Mouse (Mus musculus): ENCODE data around the gene Atl3.

The Atl3 gene

DNA sequence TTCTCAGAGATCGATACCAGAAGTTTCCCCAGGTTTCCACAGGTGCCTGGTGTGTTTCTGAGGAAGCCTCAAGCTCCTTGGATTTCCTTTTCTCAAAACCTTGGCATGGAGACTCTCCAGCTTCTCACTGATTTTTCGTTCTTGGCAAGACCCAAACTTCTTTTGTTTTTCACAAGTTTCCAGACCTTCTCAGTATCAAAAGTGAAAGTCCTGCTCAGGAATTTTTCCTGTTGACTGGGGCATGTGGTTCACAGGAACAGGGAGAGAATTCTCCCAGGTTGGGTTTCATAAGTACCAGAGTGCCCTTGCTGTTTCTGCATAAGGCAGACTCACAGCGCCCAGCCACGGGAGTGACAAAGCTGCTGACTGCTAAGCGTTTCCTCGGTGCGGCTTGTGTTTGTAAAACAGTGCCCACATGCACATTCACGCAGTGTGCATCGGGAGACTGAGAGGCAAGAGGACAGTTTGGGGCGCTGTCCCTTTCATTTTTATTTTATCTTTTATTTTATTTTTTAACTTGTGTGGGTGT lies 68.8 kb downstream of the Atl3 start:
- no peak for DNase-seq

GRCm38 (mm10) chr19:7563676-7564075 lies 69.8 kb downstream of the Atl3 start:
- DNase-seq, result no peak

- no peak for DNase-seq
Measured at GRCm38 (mm10) chr19:7564457-7564856, 70.6 kb downstream of the Atl3 start.

- no peak for DNase-seq
Measured at GRCm38 (mm10) chr19:7566826-7567225, 73.0 kb downstream of the Atl3 start.

- no peak for DNase-seq
Measured at GRCm38 (mm10) chr19:7568364-7568763, 74.5 kb downstream of the Atl3 start.

DNA sequence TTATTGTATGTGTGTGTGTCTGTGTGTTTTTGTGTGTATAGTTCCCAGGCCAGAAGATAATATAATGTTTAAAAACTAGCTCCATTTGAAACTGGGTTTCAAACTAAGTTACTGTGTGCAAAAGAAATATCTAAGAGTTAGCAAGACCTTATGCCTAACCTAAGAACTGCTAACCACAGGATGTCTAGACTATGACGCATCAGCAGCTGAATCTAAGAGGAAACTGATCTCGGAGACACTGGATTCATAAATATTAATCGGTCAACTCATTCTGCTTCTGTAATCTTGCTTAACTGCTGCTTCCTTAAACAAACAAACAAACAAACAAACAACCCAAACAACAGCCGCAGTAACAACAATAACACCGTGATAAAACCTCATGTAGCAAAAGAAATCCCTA lies 75.8 kb downstream of the Atl3 start:
- DNase-seq, result no peak

DNA sequence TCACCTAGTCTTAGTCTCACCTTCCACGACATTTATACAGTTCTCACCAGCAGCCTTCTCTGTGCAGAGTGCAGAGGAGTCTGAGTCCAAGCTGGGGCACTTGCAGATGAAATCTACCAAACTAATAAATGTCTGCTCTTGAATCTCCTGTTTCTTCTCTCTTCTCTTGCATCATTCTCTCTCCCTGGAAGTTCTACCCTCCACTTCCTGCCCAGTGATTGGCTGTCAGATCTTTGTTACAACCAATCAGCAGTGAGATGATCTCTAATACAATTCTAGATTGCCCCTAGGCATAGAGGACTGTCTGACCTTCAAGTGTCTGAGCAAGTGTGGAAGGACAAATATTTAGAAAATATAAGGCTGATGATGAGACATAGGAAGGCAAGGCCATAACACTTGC lies 82.3 kb downstream of the Atl3 start:
- no peak for DNase-seq

DNA sequence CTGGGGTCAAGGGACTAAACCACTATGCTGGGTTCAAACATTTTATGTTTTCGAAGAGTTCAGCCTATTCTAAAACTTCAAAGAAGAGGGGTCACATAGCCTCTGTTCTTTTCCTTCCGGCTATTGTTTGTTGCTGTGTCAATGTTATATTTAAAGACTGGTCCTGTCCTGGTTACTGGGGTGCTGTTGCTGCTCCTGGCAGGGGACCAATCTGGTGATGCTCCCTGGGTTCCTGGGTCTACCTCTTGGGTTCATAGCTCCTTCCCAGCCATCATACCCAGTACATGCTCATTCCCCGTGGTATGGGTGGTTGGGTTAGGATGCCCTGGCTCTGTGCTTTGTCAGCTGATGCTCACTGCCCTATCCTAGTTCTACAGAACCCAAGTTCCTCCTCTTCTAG lies 83.9 kb downstream of the Atl3 start:
- no peak for DNase-seq

DNA sequence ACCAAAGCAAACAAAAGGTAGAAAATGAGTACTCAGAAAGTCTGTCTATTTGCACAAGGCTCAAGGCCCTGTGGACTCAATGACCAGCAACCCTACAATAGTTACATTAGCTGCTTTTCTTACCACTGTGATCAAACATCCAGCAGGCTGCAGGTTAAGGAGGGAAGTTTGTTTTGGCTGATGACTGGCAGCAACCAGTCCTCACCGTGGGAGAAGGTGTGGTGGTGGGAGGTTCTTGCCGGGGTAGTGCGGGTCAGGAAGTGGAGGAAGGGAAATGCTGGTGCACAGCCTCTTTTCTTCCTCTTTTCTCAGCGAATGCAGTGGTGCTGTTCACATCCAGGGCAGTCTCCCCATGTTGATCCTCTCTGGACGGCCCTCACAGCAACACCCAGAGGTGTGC lies 87.2 kb downstream of the Atl3 start:
- DNase-seq, result peak; percentile 29 to 41

GRCm38 (mm10) chr19:7583101-7583500 lies 89.3 kb downstream of the Atl3 start:
- DNase-seq, result peak; percentile 26 to 41

GRCm38 (mm10) chr19:7583599-7583998 lies 89.8 kb downstream of the Atl3 start:
- DNase-seq, result no peak

DNA sequence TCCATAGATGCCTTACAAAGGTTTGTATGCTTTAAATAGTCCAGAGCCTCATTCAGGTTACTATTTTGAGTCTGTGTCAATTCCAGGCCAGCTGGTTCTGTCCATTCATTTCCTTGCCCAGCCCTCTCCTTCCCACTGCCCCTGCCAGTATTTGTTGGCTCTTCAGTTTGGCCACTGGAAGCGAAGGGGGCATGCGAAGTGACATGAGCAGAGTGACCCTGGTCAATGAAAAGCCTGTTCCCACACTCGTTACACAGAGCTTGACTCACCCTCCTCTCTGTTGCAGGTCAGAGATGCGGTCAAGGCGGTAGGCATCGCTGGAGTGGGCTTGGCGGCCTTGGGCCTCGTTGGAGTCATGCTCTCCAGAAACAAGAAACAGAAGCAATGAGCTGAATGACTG lies 91.4 kb downstream of the Atl3 start:
- DNase-seq, result no peak

GRCm38 (mm10) chr19:7585764-7586163 lies 91.9 kb downstream of the Atl3 start:
- no peak for DNase-seq

Data from lung, postnatal 4 days (tissue).